Mouse (Mus musculus): ENCODE data around the gene AW011738.

- TF ChIP-seq CTCF (conservative IDR thresholded peaks at IDR 0.05; ENCODE audit: low read length): no peak
- no peak for TF ChIP-seq NANOG (IDR thresholded peaks at IDR 0.05; ENCODE audit: borderline replicate concordance, low read length)
- no peak for TF ChIP-seq POU5F1 (IDR thresholded peaks at IDR 0.05; ENCODE audit: borderline replicate concordance, low read length)
Observed at GRCm38 (mm10) chr4:156184291-156184954, 18.7 kb upstream of the AW011738 start.

All from E14TG2a.4 (cell line).